ENCODE assay signal across 7 mouse cellular contexts in the genomic region with DNA sequence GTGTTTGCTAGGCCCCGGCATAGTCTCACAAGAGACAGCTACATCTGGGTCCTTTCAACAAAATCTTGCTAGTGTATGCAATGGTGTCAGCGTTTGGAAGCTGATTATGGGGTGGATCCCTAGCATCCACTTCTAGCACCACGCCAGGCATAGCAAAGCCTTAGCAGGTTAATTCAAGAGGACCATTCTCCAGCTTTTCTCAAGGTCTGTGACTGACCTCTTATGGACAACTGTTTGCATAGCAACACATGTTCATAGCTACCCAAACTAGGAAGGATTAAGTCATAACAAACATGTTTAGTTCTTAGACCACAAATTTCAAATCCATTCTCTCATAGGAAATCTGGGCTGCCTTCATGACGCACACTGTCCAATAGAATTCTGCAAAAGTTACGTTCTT. TPM values are rescaled to one million over a fixed set of nuclear protein-coding genes. Genes with fewer than 3 reads are reported as not detected.
DNase-seq lines count a peak whose midpoint lies in the region; ATAC-seq and TF ChIP-seq lines count a peak whose summit lies in the region.

No protein-coding gene starts in this region.

- H3K9ac ChIP-seq in hindbrain, postnatal 0 days (replicated peaks; ENCODE audit: low read length): no peak overlapping the region

- 50% methylated on average over 4 of the region's 5 CpGs for WGBS in hindbrain, postnatal 0 days

- H3K9me3 ChIP-seq in hindbrain, postnatal 0 days (ENCODE audit: low read length): no peaks in the 10 kb centered on the region

- no peak overlapping the region for H3K27ac ChIP-seq in hindbrain, postnatal 0 days

- no peaks in the 10 kb centered on the region for H3K27me3 ChIP-seq in hindbrain, postnatal 0 days (ENCODE audit: insufficient read depth, low read length)

- peak; percentile 84 for TF ChIP-seq CTCF in hindbrain, postnatal 0 days (IDR thresholded peaks at IDR 0.05; ENCODE audit: low read depth)

- DNase-seq in layer of hippocampus, adult 11-12 months (ENCODE audit: low spot score): peak; percentile 29
- DNase-seq in layer of hippocampus, adult 9-11 months: no peak
- peak; percentile 24 to 37 for DNase-seq in CD8-positive naive resting alpha-beta T cell, adult 2 months (ENCODE audit: low read depth in 2 of 2, low spot score in 2 of 2)
- peak; percentile 54 for DNase-seq in T-cell, adult 2 months (ENCODE audit: low spot score)
- peak; percentile 83 for DNase-seq in hindbrain, postnatal 0 days (ENCODE audit: low spot score)
- no peak for DNase-seq in c-Kit-positive CD71-positive TER-119-positive erythroid progenitor cells, embryonic 14.5 days (ENCODE audit: low spot score)

- H3K4me3 ChIP-seq in hindbrain, postnatal 0 days (ENCODE audit: low read length): no peak overlapping the region

- no peak overlapping the region for H3K4me2 ChIP-seq in hindbrain, postnatal 0 days (ENCODE audit: low read depth, low read length)

- no peaks in the 10 kb centered on the region for H3K4me1 ChIP-seq in hindbrain, postnatal 0 days (ENCODE audit: insufficient read depth, low read length)

- no peaks in the 10 kb centered on the region for H3K36me3 ChIP-seq in hindbrain, postnatal 0 days (ENCODE audit: insufficient read depth, low read length)

- peak; percentile 84 for ATAC-seq in hindbrain, postnatal 0 days
- ATAC-seq in neutrophil, adult 5-6 weeks (ENCODE audit: extremely low read depth, insufficient number of reproducible peaks, low FRiP score, poor library complexity, severe bottlenecking): 0 out of 2 replicates have a peak, but pooled peaks have one; percentile 39

RNA-seq across cellular contexts. Expression of a gene that starts 40.7 kb away (rescaled TPM):
- not detected in 2 replicates for total RNA-seq in hindbrain, postnatal 0 days (2014; rRNA removed)
- polyA plus RNA-seq in hindbrain, postnatal 0 days (2015; fragmentation: Nextera tagmentation; extraction: Ambion mirVana): 0.26 and 0.61 TPM in 2 replicates
- not detected in 2 replicates for total RNA-seq in neutrophil, adult 5-6 weeks (2017)

RNA-seq across cellular contexts. Expression of a gene that starts 55.7 kb away (rescaled TPM):
- total RNA-seq in hindbrain, postnatal 0 days (2014; rRNA removed): 69.6 and 94.8 TPM in 2 replicates
- 7.3 and 10.3 TPM in 2 replicates for polyA plus RNA-seq in hindbrain, postnatal 0 days (2015; fragmentation: Nextera tagmentation; extraction: Ambion mirVana)
- total RNA-seq in neutrophil, adult 5-6 weeks (2017): 13.6 and 16.1 TPM in 2 replicates

Comparison
In these comparisons a context has a peak if more than half of its experiments do, and no peak if none do; other contexts are left out.
1. DNase-seq: peak in layer of hippocampus, adult 11-12 months (single experiment), CD8-positive naive resting alpha-beta T cell, adult 2 months (2 of 2), T-cell, adult 2 months (single experiment) and hindbrain, postnatal 0 days (single experiment); none in layer of hippocampus, adult 9-11 months (single experiment) and c-Kit-positive CD71-positive TER-119-positive erythroid progenitor cells, embryonic 14.5 days (single experiment).